Mouse (Mus musculus): ENCODE results near the gene Cdc25b. TPM values are rescaled to one million over a fixed set of nuclear protein-coding genes. Genes with fewer than 3 reads are reported as not detected.

Gene Cdc25b
- total RNA-seq, 1 experiment: 9.7 TPM

- DNase-seq (ENCODE audit: low read depth, low spot score): no peak
- in situ Hi-C loops (cut with MboI; ENCODE audit: low sequenced_read_pairs in 2 of 2, unreplicated experiment in 2 of 2): no loop called here
- H3K9ac ChIP-seq (ENCODE audit: insufficient read depth, low read depth, low read length, poor library complexity, severe bottlenecking): peak overlapping the region; percentile 29; the same call in 1 of the 2 replicates
- peaks cover 4 to 10% of the 10 kb centered on the region in 2 experiments for H3K4me1 ChIP-seq (ENCODE audit: control insufficient read depth in 2 of 2, insufficient read depth in 2 of 2, low read length in 2 of 2, poor library complexity in 1 of 2)
- no peaks in the 10 kb centered on the region for H3K9me3 ChIP-seq (ENCODE audit: control insufficient read depth, insufficient read depth, low read depth, low read length)
- TF ChIP-seq ZC3H11A (IDR thresholded peaks at IDR 0.05; ENCODE audit: borderline replicate concordance, low read depth, low read length) (no peak), CHD2 (IDR thresholded peaks at IDR 0.05; ENCODE audit: low read depth, low read length) (no peak), HCFC1 (IDR thresholded peaks at IDR 0.05; ENCODE audit: borderline replicate concordance, insufficient read depth, low read length) (0 out of 2 replicates have a peak, but pooled peaks have one; percentile 23), MAFK (IDR thresholded peaks at IDR 0.05; ENCODE audit: insufficient read depth, low read depth, low read length) (no peak), ZNF384 (IDR thresholded peaks at IDR 0.05; ENCODE audit: low read depth, low read length) (no peak)
- peak overlapping the region; percentile 28 to 55 for H3K4me3 ChIP-seq (ENCODE audit: insufficient read depth in 1 of 2, low read depth in 1 of 2, low read length in 2 of 2, poor library complexity in 1 of 2, severe bottlenecking in 1 of 2)
- no peak overlapping the region for H3K27ac ChIP-seq (ENCODE audit: insufficient read depth, low read depth, low read length, poor library complexity, severe bottlenecking)
- no peaks in the 10 kb centered on the region for H3K36me3 ChIP-seq (ENCODE audit: control insufficient read depth, insufficient read depth, low read length, poor library complexity, severe bottlenecking)
Measured at GRCm38 (mm10) chr2:131171401-131172104, 15.2 kb upstream of the Cdc25b start.

DNA sequence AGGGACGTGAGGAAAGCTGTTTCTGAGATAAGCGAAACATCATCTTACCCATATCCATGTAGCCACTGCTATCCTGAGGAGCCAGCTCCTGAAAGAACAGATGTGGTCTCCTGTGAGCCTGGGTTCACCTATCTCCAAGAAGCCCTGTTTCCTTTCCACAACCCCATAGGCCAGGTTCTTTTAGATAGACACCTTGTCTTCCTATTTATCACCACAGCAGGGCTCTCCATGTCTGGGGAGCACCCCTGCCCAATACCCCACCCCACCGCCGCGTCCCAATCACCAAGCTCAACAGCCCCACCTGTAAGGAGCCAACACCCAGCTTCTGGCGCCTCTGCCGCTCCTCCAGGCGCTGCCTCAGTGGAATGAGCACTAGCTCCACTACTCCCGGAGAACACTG lies 14.4 kb upstream of the Cdc25b start:
- H3K36me3 ChIP-seq (ENCODE audit: control insufficient read depth, insufficient read depth, low read length, poor library complexity, severe bottlenecking): no peaks in the 10 kb centered on the region
- no peak overlapping the region for H3K4me3 ChIP-seq (ENCODE audit: insufficient read depth in 1 of 2, low read depth in 1 of 2, low read length in 2 of 2, poor library complexity in 1 of 2, severe bottlenecking in 1 of 2)
- H3K27ac ChIP-seq (ENCODE audit: insufficient read depth, low read depth, low read length, poor library complexity, severe bottlenecking): no peak overlapping the region
- no peaks in the 10 kb centered on the region for H3K9me3 ChIP-seq (ENCODE audit: control insufficient read depth, insufficient read depth, low read depth, low read length)
- H3K9ac ChIP-seq (ENCODE audit: insufficient read depth, low read depth, low read length, poor library complexity, severe bottlenecking): no peak overlapping the region
- in situ Hi-C loops (cut with MboI; ENCODE audit: low sequenced_read_pairs in 2 of 2, unreplicated experiment in 2 of 2): no loop called here
- no peak for DNase-seq (ENCODE audit: low read depth, low spot score)
- H3K4me1 ChIP-seq (ENCODE audit: control insufficient read depth in 2 of 2, insufficient read depth in 2 of 2, low read length in 2 of 2, poor library complexity in 1 of 2): peaks cover 4 to 18% of the 10 kb centered on the region in 2 experiments
- no peak for TF ChIP-seq MAFK (IDR thresholded peaks at IDR 0.05; ENCODE audit: insufficient read depth, low read depth, low read length)
- TF ChIP-seq CHD2 (IDR thresholded peaks at IDR 0.05; ENCODE audit: low read depth, low read length): no peak
- TF ChIP-seq HCFC1 (IDR thresholded peaks at IDR 0.05; ENCODE audit: borderline replicate concordance, insufficient read depth, low read length): no peak
- no peak for TF ChIP-seq ZC3H11A (IDR thresholded peaks at IDR 0.05; ENCODE audit: borderline replicate concordance, low read depth, low read length)
- no peak for TF ChIP-seq ZNF384 (IDR thresholded peaks at IDR 0.05; ENCODE audit: low read depth, low read length)

DNA sequence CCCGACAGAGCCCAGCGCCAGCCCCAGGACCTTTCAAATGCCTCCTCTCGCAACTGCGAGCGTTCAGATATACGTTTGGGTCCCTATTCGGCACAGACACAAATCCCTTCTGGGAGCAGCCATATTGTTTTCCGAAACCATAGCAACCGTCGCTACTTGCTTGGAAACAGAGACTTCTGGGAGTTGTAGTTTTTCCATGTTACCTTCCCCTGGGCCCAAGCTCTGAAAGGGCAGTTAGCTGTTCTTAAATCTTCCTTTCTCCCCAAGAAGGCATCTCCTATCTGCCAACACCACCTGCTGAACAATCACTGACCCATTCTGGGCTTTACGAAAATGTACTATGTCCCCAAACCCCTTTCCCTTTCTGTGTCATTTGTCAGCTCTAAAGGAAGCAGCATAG lies 12.0 kb upstream of the Cdc25b start:
- in situ Hi-C loops (cut with MboI; ENCODE audit: low sequenced_read_pairs in 2 of 2, unreplicated experiment in 2 of 2): no loop called here

DNA sequence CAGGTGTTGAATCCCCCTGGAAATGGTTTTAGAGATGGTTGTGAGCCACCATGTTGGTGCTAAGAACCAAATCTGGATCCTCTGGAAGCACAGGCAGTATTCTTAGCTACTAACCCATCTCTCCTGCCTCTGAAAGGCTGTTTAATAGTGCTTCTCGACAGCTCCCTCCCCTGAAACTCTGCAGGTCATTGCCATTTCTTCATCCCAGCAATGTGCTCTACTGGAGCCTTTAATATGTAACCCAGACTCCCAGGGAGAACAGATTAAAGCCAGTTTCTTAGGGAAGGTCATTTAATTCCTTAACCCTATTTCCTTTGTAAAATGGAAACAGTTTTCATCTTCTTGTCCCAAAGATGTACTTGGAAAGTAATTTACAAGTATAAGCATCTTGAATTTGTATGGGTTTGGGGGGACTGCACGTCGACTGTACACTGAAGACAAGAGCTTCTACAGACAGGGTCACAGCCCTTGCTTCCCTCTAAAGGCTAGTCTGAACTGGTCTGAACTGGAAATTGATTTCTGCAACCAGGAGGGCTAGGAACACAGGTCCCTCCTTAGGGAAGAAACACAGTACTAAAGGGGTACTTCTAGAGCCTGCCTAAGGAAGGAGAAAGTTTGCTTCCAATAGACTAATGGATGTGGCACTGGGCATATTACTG lies 11.3 kb upstream of the Cdc25b start:
- Histone ChIP-seq H3K4me3 (ENCODE audit: insufficient read depth in 1 of 2, low read depth in 1 of 2, low read length in 2 of 2, poor library complexity in 1 of 2, severe bottlenecking in 1 of 2) (no peak overlapping the region), H3K4me1 (ENCODE audit: control insufficient read depth in 2 of 2, insufficient read depth in 2 of 2, low read length in 2 of 2, poor library complexity in 1 of 2) (peaks cover 4 to 28% of the 10 kb centered on the region in 2 experiments), H3K27ac (ENCODE audit: insufficient read depth, low read depth, low read length, poor library complexity, severe bottlenecking) (no peak overlapping the region), H3K9me3 (ENCODE audit: control insufficient read depth, insufficient read depth, low read depth, low read length) (no peaks in the 10 kb centered on the region), H3K9ac (ENCODE audit: insufficient read depth, low read depth, low read length, poor library complexity, severe bottlenecking) (no peak overlapping the region), H3K36me3 (ENCODE audit: control insufficient read depth, insufficient read depth, low read length, poor library complexity, severe bottlenecking) (no peaks in the 10 kb centered on the region; the same call in 1 of the 2 replicates)
- no peak for DNase-seq (ENCODE audit: low read depth, low spot score)
- TF ChIP-seq CHD2 (IDR thresholded peaks at IDR 0.05; ENCODE audit: low read depth, low read length) (no peak), ZNF384 (IDR thresholded peaks at IDR 0.05; ENCODE audit: low read depth, low read length) (no peak), HCFC1 (IDR thresholded peaks at IDR 0.05; ENCODE audit: borderline replicate concordance, insufficient read depth, low read length) (no peak), ZC3H11A (IDR thresholded peaks at IDR 0.05; ENCODE audit: borderline replicate concordance, low read depth, low read length) (no peak), MAFK (IDR thresholded peaks at IDR 0.05; ENCODE audit: insufficient read depth, low read depth, low read length) (no peak)
- in situ Hi-C loops (cut with MboI; ENCODE audit: low sequenced_read_pairs in 2 of 2, unreplicated experiment in 2 of 2): no loop called here

More for the DNA sequence above, 12.0 kb upstream of the Cdc25b start:
- Histone ChIP-seq H3K9me3 (ENCODE audit: control insufficient read depth, insufficient read depth, low read depth, low read length) (no peaks in the 10 kb centered on the region), H3K4me3 (ENCODE audit: insufficient read depth in 1 of 2, low read depth in 1 of 2, low read length in 2 of 2, poor library complexity in 1 of 2, severe bottlenecking in 1 of 2) (peak overlapping the region; percentile 39 to 52), H3K9ac (ENCODE audit: insufficient read depth, low read depth, low read length, poor library complexity, severe bottlenecking) (no peak overlapping the region; the same call in 1 of the 2 replicates), H3K27ac (ENCODE audit: insufficient read depth, low read depth, low read length, poor library complexity, severe bottlenecking) (no peak overlapping the region), H3K4me1 (ENCODE audit: control insufficient read depth in 2 of 2, insufficient read depth in 2 of 2, low read length in 2 of 2, poor library complexity in 1 of 2) (peaks cover 4 to 28% of the 10 kb centered on the region in 2 experiments), H3K36me3 (ENCODE audit: control insufficient read depth, insufficient read depth, low read length, poor library complexity, severe bottlenecking) (no peaks in the 10 kb centered on the region; the same call in 1 of the 2 replicates)
- DNase-seq (ENCODE audit: low read depth, low spot score): no peak
- peak; percentile 98 for TF ChIP-seq HCFC1 (IDR thresholded peaks at IDR 0.05; ENCODE audit: borderline replicate concordance, insufficient read depth, low read length)
- no peak for TF ChIP-seq ZNF384 (IDR thresholded peaks at IDR 0.05; ENCODE audit: low read depth, low read length)

Data from ES-E14 (cell line).